Mouse (Mus musculus): ENCODE results near the gene Lcp2. TPM values are rescaled to one million over a fixed set of nuclear protein-coding genes. Genes with fewer than 3 reads are reported as not detected.

The Lcp2 gene
- total RNA-seq, 2 experiments from 2014 or later, result 0.88 to 1.6 TPM

- no peak for DNase-seq
Observed at GRCm38 (mm10) chr11:34047542-34047937, 820 bp downstream of the Lcp2 start.

GRCm38 (mm10) chr11:34048375-34049124 lies 1.8 kb downstream of the Lcp2 start:
- DNase-seq, result no peak

DNA sequence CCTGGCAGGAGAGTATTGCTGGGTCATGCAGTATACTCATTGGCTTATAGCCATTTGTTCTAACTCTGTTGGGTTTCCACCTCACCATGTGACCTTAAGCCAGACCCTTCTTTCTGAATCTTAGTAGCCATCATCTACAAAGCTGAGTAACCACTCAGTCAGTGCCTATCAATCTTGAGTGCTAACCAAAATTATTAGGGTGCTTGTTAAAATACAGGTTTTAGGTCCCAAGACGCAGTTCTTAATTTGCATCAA lies 2.3 kb downstream of the Lcp2 start:
- DNase-seq, result no peak

DNA sequence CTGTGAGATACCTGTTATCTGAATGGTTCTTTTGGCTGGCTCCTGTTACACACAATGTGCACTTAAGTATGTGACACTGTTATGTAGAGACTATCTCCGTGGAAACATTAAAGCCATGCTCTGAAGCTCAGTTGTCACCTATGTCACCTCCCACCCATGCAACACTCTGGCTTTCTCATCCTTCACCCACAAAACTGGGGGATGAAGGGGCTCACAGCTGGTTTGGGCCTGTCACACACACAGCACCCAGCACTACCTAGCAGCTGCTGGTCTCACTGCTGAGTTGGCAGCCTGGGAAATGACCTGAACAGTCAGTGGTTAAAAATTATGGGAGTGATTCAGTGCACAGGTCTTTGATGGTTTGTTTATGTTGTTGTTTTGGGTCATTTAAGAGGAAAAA lies 3.3 kb downstream of the Lcp2 start:
- DNase-seq, result no peak

DNA sequence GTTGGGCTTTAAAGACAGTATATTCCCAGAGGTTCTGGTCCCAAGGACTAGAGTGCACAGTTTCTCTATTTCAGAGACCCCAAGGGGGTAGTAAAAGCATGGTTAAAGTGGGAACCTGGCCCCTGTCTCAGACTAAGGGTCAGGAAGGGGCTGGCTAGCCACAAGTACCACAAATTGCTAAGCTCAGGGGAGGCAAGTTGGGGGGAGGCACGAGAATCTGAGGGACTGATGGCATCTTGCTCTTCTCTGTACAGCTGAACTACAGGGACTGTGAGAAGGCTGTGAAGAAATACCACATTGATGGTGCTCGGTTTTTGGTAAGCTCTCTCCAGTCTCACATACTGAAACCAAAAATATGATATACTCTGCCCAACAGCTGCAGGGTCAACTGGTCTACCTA lies 3.9 kb downstream of the Lcp2 start:
- no peak for DNase-seq

DNA sequence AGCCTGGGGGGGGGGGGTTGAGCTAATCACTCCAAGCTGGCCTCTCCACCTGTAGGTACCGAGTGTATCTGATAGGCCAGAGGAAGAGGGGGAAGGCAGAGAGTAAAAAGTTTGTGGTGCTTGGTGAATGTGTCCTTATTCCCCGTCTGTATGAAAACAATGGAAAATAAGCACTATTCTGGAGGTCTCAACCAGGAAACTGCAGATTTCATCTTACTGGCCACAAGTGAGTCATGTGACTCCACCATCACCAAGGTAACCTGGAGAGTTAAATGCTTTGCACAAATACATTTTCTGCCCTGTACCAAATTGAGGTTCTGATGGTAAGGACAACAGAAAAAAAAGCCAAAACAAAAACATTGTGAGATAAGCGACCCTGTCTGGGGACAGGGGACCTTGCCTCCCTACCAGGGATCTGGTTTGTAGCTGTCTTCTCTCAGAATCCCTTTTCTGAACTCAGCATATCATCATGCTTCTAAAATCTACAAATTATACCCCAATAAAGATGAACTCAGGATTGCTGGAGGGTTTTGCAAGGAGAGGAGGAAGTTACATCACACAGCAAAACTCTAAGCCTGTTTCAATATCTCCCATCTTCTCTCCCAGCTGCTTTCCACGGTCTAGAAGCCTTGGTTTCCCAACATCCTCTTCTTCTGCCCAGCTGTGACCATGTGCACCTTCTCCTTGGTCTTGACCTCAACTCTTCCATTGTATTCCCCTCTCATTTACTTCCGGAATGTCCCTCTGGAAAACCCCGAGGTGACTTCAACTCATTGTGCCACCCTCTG lies 6.5 kb downstream of the Lcp2 start:
- DNase-seq, result no peak

DNA sequence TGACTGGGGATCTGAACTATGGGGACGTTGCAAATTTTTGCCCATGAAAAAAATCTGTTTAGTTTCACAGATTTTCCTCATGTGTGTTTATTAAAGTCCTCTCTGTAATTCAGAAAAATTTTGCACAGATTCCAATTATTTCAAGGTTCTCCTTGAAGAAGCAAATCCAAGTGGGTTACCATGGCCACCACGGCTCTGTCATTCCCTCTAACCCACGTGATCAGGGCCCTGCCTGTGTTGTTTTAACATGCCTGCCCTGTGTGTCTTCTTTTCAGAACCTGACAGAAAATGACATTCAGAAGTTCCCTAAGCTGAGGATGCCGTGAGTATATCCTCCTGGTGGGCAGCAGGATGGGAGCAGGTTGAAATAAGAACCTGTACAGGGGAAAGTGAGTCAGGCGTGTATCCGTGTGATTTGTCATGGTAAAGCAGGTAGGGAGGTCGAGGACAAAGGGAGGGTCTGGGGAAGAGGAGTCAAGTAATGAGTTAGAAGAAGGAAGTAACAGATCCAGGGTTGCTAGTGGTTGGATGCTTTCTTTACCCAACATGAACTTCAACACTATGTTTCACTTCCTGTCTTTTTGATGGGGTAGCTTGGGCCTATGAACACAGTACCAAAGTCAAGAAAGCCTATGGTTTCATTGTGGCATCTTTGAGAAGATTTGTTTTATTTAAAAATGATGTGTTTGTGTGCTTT lies 7.5 kb downstream of the Lcp2 start:
- DNase-seq, result no peak

DNA sequence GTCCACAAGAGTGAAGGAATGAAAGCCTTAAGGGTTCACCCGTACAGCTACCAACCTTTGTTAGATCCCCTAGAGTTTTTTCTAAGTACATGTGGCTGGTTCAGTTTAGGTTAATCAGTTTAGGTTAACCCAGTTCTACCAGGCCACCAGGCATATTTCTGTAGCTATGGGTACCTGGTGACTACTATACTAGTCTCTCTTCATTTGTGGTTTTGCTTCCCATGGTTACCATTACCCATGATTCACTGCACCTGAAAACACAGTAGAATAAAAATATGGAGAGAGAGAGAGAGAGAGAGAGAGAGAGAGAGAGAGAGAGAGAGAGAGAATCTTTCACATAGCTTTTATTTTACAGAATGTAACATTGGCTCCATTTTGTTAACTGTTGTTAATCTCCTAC lies 10.0 kb downstream of the Lcp2 start:
- no peak for DNase-seq

- no peak for DNase-seq
Observed at GRCm38 (mm10) chr11:34058332-34058731, 11.6 kb downstream of the Lcp2 start.

GRCm38 (mm10) chr11:34058960-34059359 lies 12.2 kb downstream of the Lcp2 start:
- DNase-seq, result no peak

- no peak for DNase-seq
Observed at GRCm38 (mm10) chr11:34061740-34062139, 15.0 kb downstream of the Lcp2 start.

GRCm38 (mm10) chr11:34063257-34063656 lies 16.5 kb downstream of the Lcp2 start:
- DNase-seq, result no peak

- DNase-seq, result no peak
Observed at GRCm38 (mm10) chr11:34063702-34064485, 17.2 kb downstream of the Lcp2 start.

DNA sequence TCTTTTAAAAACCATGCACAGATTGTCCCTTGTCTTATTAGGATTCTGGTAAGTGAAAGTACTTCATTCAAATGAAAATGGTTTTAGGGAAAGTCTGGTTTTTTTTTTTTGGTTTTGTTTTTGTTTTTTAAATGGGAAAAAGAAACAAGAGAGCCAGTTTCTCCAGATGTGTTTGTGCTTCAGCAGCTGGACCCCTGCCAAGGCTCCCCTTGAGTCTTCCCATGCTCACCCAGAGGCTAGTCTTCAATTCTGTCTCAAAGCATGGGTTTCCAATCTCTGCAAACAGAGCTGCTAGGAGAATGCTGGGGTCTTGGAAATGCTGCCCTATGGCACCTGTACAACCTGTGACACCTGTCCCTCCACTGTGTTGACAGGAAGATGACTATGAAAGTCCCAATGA lies 23.9 kb downstream of the Lcp2 start:
- DNase-seq, result no peak

- DNase-seq, result no peak
Observed at GRCm38 (mm10) chr11:34072309-34072708, 25.6 kb downstream of the Lcp2 start.

- DNase-seq, result peak; percentile 78
Observed at GRCm38 (mm10) chr11:34073776-34074175, 27.1 kb downstream of the Lcp2 start.

- no peak for DNase-seq
Observed at GRCm38 (mm10) chr11:34077870-34078269, 31.1 kb downstream of the Lcp2 start.

GRCm38 (mm10) chr11:34078581-34078980 lies 31.9 kb downstream of the Lcp2 start:
- DNase-seq, result no peak

DNA sequence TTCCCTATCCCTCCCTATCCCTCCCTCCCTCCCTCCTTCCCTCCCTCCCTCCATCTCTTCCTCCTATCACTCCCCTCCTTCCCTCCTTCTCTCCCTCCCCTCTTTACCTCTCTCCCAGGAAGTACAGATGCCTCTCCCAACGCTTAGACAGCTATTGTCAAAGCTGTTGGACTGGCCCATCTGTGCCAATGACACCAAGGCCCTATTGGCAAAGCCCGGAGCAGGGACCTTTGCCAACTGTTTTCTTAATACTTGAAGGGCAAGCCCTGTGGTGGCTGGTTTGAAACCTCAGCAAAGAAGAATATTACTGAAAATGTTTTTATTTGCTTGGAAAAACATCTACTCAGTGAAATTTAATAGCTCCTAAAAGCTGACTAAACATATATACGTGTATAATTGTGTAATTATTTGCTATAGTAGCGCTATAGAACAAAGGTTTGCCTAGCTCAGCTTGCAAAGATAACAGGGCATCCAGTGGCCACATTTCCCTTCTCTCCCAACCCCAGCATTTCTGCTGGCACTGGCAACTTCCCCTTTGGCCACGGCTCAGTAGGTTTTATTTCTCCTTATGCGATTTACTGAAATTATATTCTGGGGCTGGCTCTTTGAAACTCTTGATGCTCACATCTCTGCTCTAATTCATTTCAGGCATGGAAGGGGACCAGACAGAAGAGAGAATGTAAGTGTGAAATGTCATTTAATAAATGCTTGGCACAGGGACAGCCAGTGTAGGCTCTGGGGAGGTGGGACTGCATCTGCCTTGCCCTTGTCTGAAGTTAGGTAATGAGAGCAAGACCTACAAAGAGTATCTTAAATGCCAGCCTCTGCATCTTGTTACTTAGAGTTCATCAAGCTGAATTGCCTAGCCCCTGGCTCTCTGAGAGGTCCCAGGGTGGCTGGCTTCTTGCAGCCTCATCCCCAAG lies 33.1 kb downstream of the Lcp2 start:
- no peak for DNase-seq

- no peak for DNase-seq
Observed at GRCm38 (mm10) chr11:34083795-34084194, 37.1 kb downstream of the Lcp2 start.

GRCm38 (mm10) chr11:34084639-34085038 lies 37.9 kb downstream of the Lcp2 start:
- DNase-seq, result no peak
